Mouse (Mus musculus) liver, embryonic 16.5 days (tissue): ENCODE measurements at regions not wholly inside any gene's neighbourhood (a gene's known extent, or its start where the extent isn't known, plus 50 kb on each side); places are given as distances from the start of the nearest gene placed in this dataset.

Experiments used
- ATAC-seq: fragments of 200-750 bp; cut with Nextera tagmentation; 2 replicates; pipeline ENCODE4 v1.8.0; 2017; ENCODE audit warnings: low read depth, mild to moderate bottlenecking, moderate number of reproducible peaks, moderate library complexity
- H3K27ac ChIP-seq: fragments of 300-500 bp; sonication (generic); 2 replicates; pipeline ENCODE4 v1.5.1; 2014; ENCODE audit warnings: mild to moderate bottlenecking, low read length
- H3K27me3 ChIP-seq: fragments of 300-500 bp; sonication (generic); 2 replicates; pipeline ENCODE4 v1.6.1; 2014; ENCODE audit warnings: low read depth, low read length, mixed read lengths; ENCODE audit not compliant: control insufficient read depth, insufficient read depth
- H3K36me3 ChIP-seq: fragments of 300-500 bp; sonication (generic); 2 replicates; pipeline ENCODE4 v1.6.1; 2014; ENCODE audit warnings: mild to moderate bottlenecking; ENCODE audit not compliant: control insufficient read depth, insufficient read depth
- H3K4me1 ChIP-seq: fragments of 300-500 bp; sonication (generic); 2 replicates; pipeline ENCODE4 v1.6.1; 2014; ENCODE audit warnings: low read depth, low read length, mixed read lengths; ENCODE audit not compliant: control insufficient read depth
- H3K4me2 ChIP-seq: fragments of 300-500 bp; sonication (generic); 2 replicates; pipeline ENCODE4 v1.6.1; 2014; ENCODE audit warnings: low read depth, low read length, mixed read lengths
- H3K4me3 ChIP-seq: fragments of 300-500 bp; sonication (generic); 2 replicates; pipeline ENCODE4 v1.5.1; 2014; ENCODE audit warnings: low read depth, mild to moderate bottlenecking, low read length
- H3K9ac ChIP-seq: fragments of 300-500 bp; sonication (generic); 2 replicates; pipeline ENCODE4 v1.6.1; 2014; ENCODE audit warnings: low read depth, low read length
- H3K9me3 ChIP-seq: fragments of 300-500 bp; sonication (generic); replicated peaks from 2 replicates; pipeline ENCODE4 v1.6.1; 2016; ENCODE audit warnings: low read length; ENCODE audit not compliant: control insufficient read depth
- WGBS: fragments of 180-500 bp; shearing (Covaris S2); extraction: QIAGEN DNeasy Blood & Tissue Kit; methylation state at CpG from one replicate; pipeline ENCODE4 v1.1.7; 2014; ENCODE audit not compliant: insufficient replicate concordance; 5-methylcytosine and 5-hydroxymethylcytosine counted together

GRCm38 (mm10) chr15:5623021-5623420 is 379.0 kb upstream of the Ptger4 start:
- Histone ChIP-seq H3K4me1 (no peaks in the 10 kb centered on the region), H3K36me3 (no peaks in the 10 kb centered on the region), H3K9me3 (no peaks in the 10 kb centered on the region), H3K4me2 (no peak overlapping the region), H3K27me3 (no peaks in the 10 kb centered on the region), H3K9ac (no peak overlapping the region), H3K4me3 (no peak overlapping the region), H3K27ac (no peak overlapping the region)
- no peak for ATAC-seq
- WGBS: 47% methylated on average over 5 of the region's 5 CpGs

- Histone ChIP-seq H3K27me3 (no peaks in the 10 kb centered on the region), H3K27ac (no peak overlapping the region)
- 60% methylated on average over 2 of the region's 2 CpGs for WGBS
Measured at GRCm38 (mm10) chr15:5625367-5625766, 381.4 kb upstream of the Ptger4 start.

GRCm38 (mm10) chr15:5646673-5647072 is 402.7 kb upstream of the Ptger4 start:
- H3K36me3 ChIP-seq: no peaks in the 10 kb centered on the region
- H3K4me3 ChIP-seq: no peak overlapping the region
- WGBS: 50% methylated on average over 1 of the region's 1 CpGs
- no peak overlapping the region for H3K27ac ChIP-seq
- H3K9ac ChIP-seq: no peak overlapping the region
- H3K4me2 ChIP-seq: no peak overlapping the region
- no peaks in the 10 kb centered on the region for H3K27me3 ChIP-seq
- no peak for ATAC-seq
- H3K4me1 ChIP-seq: no peaks in the 10 kb centered on the region
- H3K9me3 ChIP-seq: no peaks in the 10 kb centered on the region

More at GRCm38 (mm10) chr15:5625367-5625766, 381.4 kb upstream of the Ptger4 start:
- Histone ChIP-seq H3K9ac (no peak overlapping the region), H3K4me2 (no peak overlapping the region), H3K9me3 (no peaks in the 10 kb centered on the region), H3K36me3 (no peaks in the 10 kb centered on the region), H3K4me3 (no peak overlapping the region), H3K4me1 (no peaks in the 10 kb centered on the region)
- no peak for ATAC-seq

GRCm38 (mm10) chr15:5658796-5659195 is 414.8 kb upstream of the Ptger4 start:
- H3K9ac ChIP-seq: no peak overlapping the region
- no peaks in the 10 kb centered on the region for H3K27me3 ChIP-seq
- H3K4me2 ChIP-seq: 0 out of 2 replicates have a peak overlapping the region, but pooled peaks have one; percentile 20
- WGBS: 34% methylated on average over 6 of the region's 6 CpGs
- peak overlapping the region; percentile 71 for H3K27ac ChIP-seq
- no peak overlapping the region for H3K4me3 ChIP-seq
- no peaks in the 10 kb centered on the region for H3K36me3 ChIP-seq
- H3K9me3 ChIP-seq: no peaks in the 10 kb centered on the region
- no peaks in the 10 kb centered on the region; the same call in 1 of the 2 replicates for H3K4me1 ChIP-seq
- peak; percentile 100 for ATAC-seq

- Histone ChIP-seq H3K27me3 (no peaks in the 10 kb centered on the region), H3K36me3 (no peaks in the 10 kb centered on the region), H3K9me3 (no peaks in the 10 kb centered on the region), H3K9ac (no peak overlapping the region), H3K27ac (no peak overlapping the region), H3K4me1 (no peaks in the 10 kb centered on the region; the same call in 1 of the 2 replicates), H3K4me3 (no peak overlapping the region), H3K4me2 (no peak overlapping the region)
- 38% methylated on average over 3 of the region's 3 CpGs for WGBS
- no peak for ATAC-seq
Measured at GRCm38 (mm10) chr15:5660819-5661218, 416.8 kb upstream of the Ptger4 start.

- H3K4me2 ChIP-seq: no peak overlapping the region
- ATAC-seq: no peak
- H3K4me1 ChIP-seq: no peaks in the 10 kb centered on the region
- no peak overlapping the region for H3K27ac ChIP-seq
- H3K27me3 ChIP-seq: no peaks in the 10 kb centered on the region
- H3K9me3 ChIP-seq: no peaks in the 10 kb centered on the region
- H3K36me3 ChIP-seq: no peaks in the 10 kb centered on the region
- no peak overlapping the region for H3K4me3 ChIP-seq
- no peak overlapping the region for H3K9ac ChIP-seq
Measured at GRCm38 (mm10) chr15:5671781-5672180, 427.8 kb upstream of the Ptger4 start.

- no peak for ATAC-seq
- Histone ChIP-seq H3K9me3 (no peaks in the 10 kb centered on the region), H3K27me3 (no peaks in the 10 kb centered on the region), H3K4me3 (no peak overlapping the region), H3K36me3 (no peaks in the 10 kb centered on the region), H3K4me2 (no peak overlapping the region), H3K4me1 (no peaks in the 10 kb centered on the region), H3K27ac (no peak overlapping the region), H3K9ac (no peak overlapping the region)
- 63% methylated on average over 3 of the region's 3 CpGs for WGBS
Measured at GRCm38 (mm10) chr15:5676704-5677103, 432.7 kb upstream of the Ptger4 start.

- ATAC-seq: no peak
- Histone ChIP-seq H3K4me3 (no peak overlapping the region), H3K27ac (no peak overlapping the region), H3K36me3 (no peaks in the 10 kb centered on the region), H3K4me2 (no peak overlapping the region), H3K27me3 (no peaks in the 10 kb centered on the region), H3K9ac (no peak overlapping the region), H3K4me1 (no peaks in the 10 kb centered on the region), H3K9me3 (no peaks in the 10 kb centered on the region)
- WGBS: 68% methylated on average over 1 of the region's 1 CpGs
Measured at GRCm38 (mm10) chr15:5693810-5694209, 449.8 kb upstream of the Ptger4 start.

GRCm38 (mm10) chr15:5695015-5695414 is 451.0 kb upstream of the Ptger4 start:
- ATAC-seq: no peak

More at GRCm38 (mm10) chr15:5695015-5695414, 451.0 kb upstream of the Ptger4 start:
- H3K27ac ChIP-seq: no peak overlapping the region
- no peak overlapping the region for H3K4me2 ChIP-seq
- H3K4me1 ChIP-seq: no peaks in the 10 kb centered on the region
- H3K9me3 ChIP-seq: no peaks in the 10 kb centered on the region
- WGBS: 58% methylated on average over 3 of the region's 3 CpGs
- H3K36me3 ChIP-seq: no peaks in the 10 kb centered on the region
- no peaks in the 10 kb centered on the region for H3K27me3 ChIP-seq
- no peak overlapping the region for H3K9ac ChIP-seq
- H3K4me3 ChIP-seq: no peak overlapping the region
